In the genomic region with DNA sequence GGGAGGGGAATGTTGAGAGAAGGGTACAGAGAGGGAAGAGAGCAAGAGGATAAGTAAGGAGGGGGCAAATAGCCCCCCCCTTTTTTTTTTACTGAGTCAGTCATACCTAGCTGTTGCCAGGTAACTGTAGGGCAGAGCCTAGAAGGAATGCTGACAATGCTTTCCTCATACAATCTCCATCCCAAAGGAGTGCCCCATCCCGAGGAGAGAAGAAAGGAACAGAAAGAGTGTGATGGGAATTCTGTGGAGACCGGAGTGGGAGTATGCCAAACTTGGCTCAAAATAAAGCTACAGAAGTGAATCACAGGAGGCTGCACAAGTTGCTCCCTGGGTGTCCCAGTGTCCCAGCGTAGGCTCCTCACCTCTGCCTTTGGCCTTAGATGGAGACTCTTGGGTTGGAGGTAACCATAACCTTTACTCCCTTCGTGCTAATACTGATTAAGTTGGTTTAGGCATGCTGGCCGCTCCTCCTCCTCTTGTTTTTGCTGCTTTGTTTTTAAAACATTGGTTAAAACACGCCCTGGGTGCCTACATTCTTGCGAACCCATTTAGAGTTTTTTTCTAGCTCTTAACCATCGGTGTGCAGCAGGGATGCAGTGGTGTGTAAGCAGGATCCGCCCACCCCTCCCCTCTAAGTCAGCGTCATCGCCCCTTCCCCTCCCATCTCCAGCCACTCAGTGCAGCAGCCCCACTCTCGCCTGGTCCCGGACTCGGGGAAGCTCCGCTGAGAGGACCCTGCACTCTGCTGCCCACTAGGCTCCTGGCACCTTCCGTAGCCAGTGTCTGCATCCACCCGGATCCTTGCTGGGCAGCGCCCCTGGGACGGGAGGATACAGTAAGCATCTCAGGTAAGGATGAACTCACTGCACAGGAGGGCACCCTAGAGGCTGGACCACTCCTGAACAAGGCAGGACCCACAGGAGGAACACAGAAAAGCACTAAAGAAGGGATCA, we compare ENCODE assay signal across 8 mouse cellular contexts. TPM values are rescaled to one million over a fixed set of nuclear protein-coding genes. Genes with fewer than 3 reads are reported as not detected.
DNase-seq lines count a peak whose midpoint lies in the region; ATAC-seq lines count a peak whose summit lies in the region.

Prss35 (plus strand) TSS at position 691 of the 953 bp plus-strand sequence.

- no peaks in the 10 kb centered on the region for H3K9me3 ChIP-seq in embryonic facial prominence, embryonic 14.5 days (ENCODE audit: control insufficient read depth, low read length)
- no peaks in the 10 kb centered on the region for H3K9me3 ChIP-seq in hindbrain, embryonic 16.5 days (ENCODE audit: control insufficient read depth, low read length)
- H3K9me3 ChIP-seq in midbrain, embryonic 11.5 days (ENCODE audit: control insufficient read depth, low read length), result no peaks in the 10 kb centered on the region

- WGBS in embryonic facial prominence, embryonic 14.5 days, result 6% methylated on average over 19 of the region's 19 CpGs
- WGBS in hindbrain, embryonic 16.5 days, result 2% methylated on average over 19 of the region's 19 CpGs
- 3% methylated on average over 19 of the region's 19 CpGs for WGBS in midbrain, embryonic 11.5 days

- no peak within 1 kb of the TSS for H3K27ac ChIP-seq in embryonic facial prominence, embryonic 14.5 days (replicated peaks; ENCODE audit: low read depth, low read length)
- no peak within 1 kb of the TSS for H3K27ac ChIP-seq in hindbrain, embryonic 16.5 days (ENCODE audit: low read depth, low read length)
- H3K27ac ChIP-seq in midbrain, embryonic 11.5 days (ENCODE audit: low read depth, low read length), result no peak within 1 kb of the TSS

- no peaks in the 10 kb centered on the region for H3K36me3 ChIP-seq in embryonic facial prominence, embryonic 14.5 days (ENCODE audit: control insufficient read depth, insufficient read depth, low read length)
- no peaks in the 10 kb centered on the region for H3K36me3 ChIP-seq in hindbrain, embryonic 16.5 days (ENCODE audit: control insufficient read depth, insufficient read depth, low read length)
- H3K36me3 ChIP-seq in midbrain, embryonic 11.5 days (ENCODE audit: control insufficient read depth, insufficient read depth, low read length), result no peaks in the 10 kb centered on the region

- peak; percentile 68 for DNase-seq in heart, adult 11 months
- DNase-seq in heart, adult 9 months (ENCODE audit: low spot score in 2 of 2), result no peak
- DNase-seq in Muller cell, postnatal 12 days (ENCODE audit: inconsistent ontology term), result peak; percentile 67
- DNase-seq in embryonic facial prominence, embryonic 14.5 days (ENCODE audit: low spot score), result peak; percentile 70
- DNase-seq in midbrain, embryonic 11.5 days (ENCODE audit: low spot score, missing footprints), result peak; percentile 91
- peak; percentile 49 for DNase-seq in testis, postnatal 14 days (ENCODE audit: low spot score)
- no peak for DNase-seq in frontal cortex, adult 2 months (ENCODE audit: extremely low spot score in 1 of 2, low spot score in 1 of 2)

- no peaks in the 10 kb centered on the region for H3K27me3 ChIP-seq in embryonic facial prominence, embryonic 14.5 days (replicated peaks; ENCODE audit: control insufficient read depth, insufficient read depth, low read length)
- no peaks in the 10 kb centered on the region for H3K27me3 ChIP-seq in hindbrain, embryonic 16.5 days (replicated peaks; ENCODE audit: control insufficient read depth, insufficient read depth, low read length)
- no peaks in the 10 kb centered on the region for H3K27me3 ChIP-seq in midbrain, embryonic 11.5 days (ENCODE audit: control insufficient read depth, insufficient read depth, low read length)

- peak; percentile 75 for ATAC-seq in embryonic facial prominence, embryonic 14.5 days (ENCODE audit: low read depth)
- ATAC-seq in hindbrain, embryonic 16.5 days, result peak; percentile 90
- peak; percentile 89 for ATAC-seq in midbrain, embryonic 11.5 days (ENCODE audit: low FRiP score)

- peak within 1 kb of the TSS; percentile 40 for H3K4me3 ChIP-seq in embryonic facial prominence, embryonic 14.5 days (ENCODE audit: low read depth, low read length)
- H3K4me3 ChIP-seq in hindbrain, embryonic 16.5 days (ENCODE audit: low read length), result peak within 1 kb of the TSS; percentile 46
- H3K4me3 ChIP-seq in midbrain, embryonic 11.5 days (ENCODE audit: low read depth, low read length), result peak within 1 kb of the TSS; percentile 21

- H3K9ac ChIP-seq in embryonic facial prominence, embryonic 14.5 days (ENCODE audit: low read depth, low read length), result peak within 1 kb of the TSS; percentile 55
- H3K9ac ChIP-seq in hindbrain, embryonic 16.5 days (ENCODE audit: low read depth, low read length), result peak within 1 kb of the TSS; percentile 68
- peak within 1 kb of the TSS; percentile 13; the same call in 1 of the 2 replicates for H3K9ac ChIP-seq in midbrain, embryonic 11.5 days (ENCODE audit: low read length)

- H3K4me1 ChIP-seq in embryonic facial prominence, embryonic 14.5 days (ENCODE audit: control insufficient read depth, insufficient read depth, low read length), result peaks cover 9% of the 10 kb centered on the region
- H3K4me1 ChIP-seq in hindbrain, embryonic 16.5 days (ENCODE audit: control insufficient read depth, insufficient read depth, low read depth, low read length), result peaks cover 11% of the 10 kb centered on the region
- peaks cover 7% of the 10 kb centered on the region for H3K4me1 ChIP-seq in midbrain, embryonic 11.5 days (ENCODE audit: control insufficient read depth, insufficient read depth, low read length)

- H3K4me2 ChIP-seq in embryonic facial prominence, embryonic 14.5 days (ENCODE audit: low read depth, low read length), result peak within 1 kb of the TSS; percentile 60
- peak within 1 kb of the TSS; percentile 80 for H3K4me2 ChIP-seq in hindbrain, embryonic 16.5 days (ENCODE audit: low read length)
- peak within 1 kb of the TSS; percentile 63 for H3K4me2 ChIP-seq in midbrain, embryonic 11.5 days

RNA-seq across cellular contexts. Expression of gene Prss35, which starts in this region (rescaled TPM):
- 65.4 and 71.9 TPM in 2 replicates for polyA plus RNA-seq in embryonic facial prominence, embryonic 14.5 days (2014; fragmentation: Nextera tagmentation; extraction: Ambion mirVana)
- polyA plus RNA-seq in hindbrain, embryonic 16.5 days (2015; fragmentation: Nextera tagmentation; extraction: Ambion mirVana), result 8.4 and 9.3 TPM in 2 replicates
- polyA plus RNA-seq in midbrain, embryonic 11.5 days (2014; fragmentation: Nextera tagmentation; extraction: Ambion mirVana), result 1.4 and 1.9 TPM in 2 replicates
- 3.2 and 4.2 TPM in 2 replicates for polyA plus RNA-seq in frontal cortex, adult 2 months (2012; rRNA removed)

Comparison
In these comparisons a context has a peak if more than half of its experiments do, and no peak if none do; other contexts are left out.
1. DNase-seq: peak in heart, adult 11 months (single experiment), Muller cell, postnatal 12 days (single experiment), embryonic facial prominence, embryonic 14.5 days (single experiment), midbrain, embryonic 11.5 days (single experiment) and testis, postnatal 14 days (single experiment); none in heart, adult 9 months (0 of 2) and frontal cortex, adult 2 months (0 of 2).
2. H3K9ac ChIP-seq: peak in every context shown above with its lines; median percentile 68 in hindbrain, embryonic 16.5 days; 55 in embryonic facial prominence, embryonic 14.5 days; 13 in midbrain, embryonic 11.5 days.
3. Peak in every context shown above with its lines, with median percentiles within 50 percentile points of each other: ATAC-seq, H3K4me2 ChIP-seq and H3K4me3 ChIP-seq.